In genomic region chr6:66595804-66596203, GRCm38 (mm10) we compare ENCODE assay signal across 32 mouse cellular contexts. TPM values are rescaled to one million over a fixed set of nuclear protein-coding genes. Genes with fewer than 3 reads are reported as not detected.
DNase-seq lines count a peak whose midpoint lies in the region; ATAC-seq and TF ChIP-seq lines count a peak whose summit lies in the region.
"Had no signal": no experiment of that assay in that cellular context is flagged by ENCODE, and none has a peak within 500 bp of the region (broad histone marks: within the 10 kb centered on the region; RNA-seq: fewer than 3 reads in every experiment).

No protein-coding gene starts in this region.

- no peak for TF ChIP-seq RAD21 in CH12.LX (IDR thresholded peaks at IDR 0.05; ENCODE audit: low read depth, low read length)

- no peaks in the 10 kb centered on the region for H3K36me3 ChIP-seq in CH12.LX (replicated peaks in 1 of 2; ENCODE audit: control insufficient read depth in 1 of 2, insufficient read depth in 1 of 2, low read length in 1 of 2)
- no peaks in the 10 kb centered on the region for H3K36me3 ChIP-seq in splenic B cell, adult 2 months (ENCODE audit: control insufficient read depth, insufficient read depth, low read length, poor library complexity, severe bottlenecking)
- H3K36me3 ChIP-seq: embryonic facial prominence, embryonic 12.5 days; embryonic facial prominence, embryonic 15.5 days; hindbrain, embryonic 12.5 days; hindbrain, embryonic 15.5 days had no signal

- H3K27me3 ChIP-seq in CH12.LX (replicated peaks), result no peaks in the 10 kb centered on the region
- no peaks in the 10 kb centered on the region for H3K27me3 ChIP-seq in splenic B cell, adult 2 months (ENCODE audit: control insufficient read depth, insufficient read depth, low read length, poor library complexity, severe bottlenecking)
- H3K27me3 ChIP-seq: embryonic facial prominence, embryonic 12.5 days; embryonic facial prominence, embryonic 15.5 days; hindbrain, embryonic 12.5 days; hindbrain, embryonic 15.5 days had no signal

- no peaks in the 10 kb centered on the region for H3K9me3 ChIP-seq in CH12.LX (replicated peaks; ENCODE audit: low read length)
- H3K9me3 ChIP-seq: embryonic facial prominence, embryonic 12.5 days; embryonic facial prominence, embryonic 15.5 days; hindbrain, embryonic 15.5 days had no signal

- H3K4me3 ChIP-seq in CH12.LX (replicated peaks in 1 of 3; ENCODE audit: low read depth in 2 of 3, low read length in 2 of 3, poor library complexity in 1 of 3), result no peak overlapping the region
- H3K4me3 ChIP-seq: embryonic facial prominence, embryonic 12.5 days; embryonic facial prominence, embryonic 15.5 days; gastrocnemius, adult 2 months; hindbrain, embryonic 12.5 days; hindbrain, embryonic 15.5 days had no signal

- no peak overlapping the region for H3K27ac ChIP-seq in CH12.LX (ENCODE audit: insufficient read depth, low read depth)
- H3K27ac ChIP-seq: embryonic facial prominence, embryonic 12.5 days; embryonic facial prominence, embryonic 15.5 days; gastrocnemius, adult 2 months; hindbrain, embryonic 12.5 days; hindbrain, embryonic 15.5 days had no signal

- H3K9ac ChIP-seq in CH12.LX (ENCODE audit: insufficient read depth, low read depth), result no peak overlapping the region
- H3K9ac ChIP-seq: embryonic facial prominence, embryonic 12.5 days; embryonic facial prominence, embryonic 15.5 days; forebrain, postnatal 0 days; hindbrain, embryonic 12.5 days; hindbrain, embryonic 15.5 days had no signal

- ATAC-seq in megakaryocyte, adult 5-6 weeks (ENCODE audit: poor library complexity, severe bottlenecking), result peak; percentile 64
- ATAC-seq: forebrain, embryonic 14.5 days; forebrain, postnatal 0 days had no signal

- TF ChIP-seq EP300 in CH12.LX (IDR thresholded peaks at IDR 0.05; ENCODE audit: low read length), result peak; percentile 87

- TF ChIP-seq CTCF in CH12.LX (conservative IDR thresholded peaks at IDR 0.05 in 1 of 2, IDR thresholded peaks at IDR 0.05 in 1 of 2; ENCODE audit: low read depth in 2 of 2, low read length in 2 of 2), result no peak

- in situ Hi-C loops in CH12.LX (cut with MboI; ENCODE audit: low pct_ligation_motif_present, low pct_unique_long_range_greater_than_20kb, low sequenced_read_pairs), result no loop called here

- no peak for TF ChIP-seq POLR2A in CH12.LX (IDR thresholded peaks at IDR 0.05; ENCODE audit: low read depth, low read length)

- peak; percentile 69 to 71 for DNase-seq in spleen, postnatal 36 days (ENCODE audit: low spot score in 2 of 2)
- no peak for DNase-seq in spleen, postnatal 10 days (ENCODE audit: low spot score in 2 of 2)
- DNase-seq in CH12.LX (ENCODE audit: extremely low read depth), result peak; percentile 51
- DNase-seq in splenic B cell, adult 2 months (ENCODE audit: low read depth, low spot score), result peak; percentile 76
- no peak for DNase-seq in urinary bladder, postnatal 14 days (ENCODE audit: low spot score)
- DNase-seq in retina, postnatal 1 day, result no peak
- DNase-seq in heart, adult 18-20 months, result no peak
- DNase-seq: adrenal gland, adult 2 months; adrenal gland, postnatal 14 days; cerebellum, adult 11 months; cerebellum, adult 2 months; cerebellum, postnatal 14 days; forebrain, postnatal 0 days; gastrocnemius, adult 2 months; gastrocnemius, postnatal 14 days had no signal

- H3K79me2 ChIP-seq in CH12.LX (replicated peaks; ENCODE audit: control insufficient read depth, extremely low read depth, insufficient read depth, poor library complexity, severe bottlenecking), result no peaks in the 10 kb centered on the region

- dilution Hi-C loops in CH12.LX (cut with MboI; ENCODE audit: extremely low pct_ligation_motif_present, extremely low pct_unique_long_range_greater_than_20kb, low sequenced_read_pairs), result no loop called here

- H3K4me2 ChIP-seq in CH12.LX (ENCODE audit: insufficient read depth, low read depth, poor library complexity, severe bottlenecking), result no peak overlapping the region
- H3K4me2 ChIP-seq: embryonic facial prominence, embryonic 12.5 days; embryonic facial prominence, embryonic 15.5 days; heart, embryonic 11.5 days; hindbrain, embryonic 12.5 days; hindbrain, embryonic 15.5 days had no signal

- no peaks in the 10 kb centered on the region for H3K4me1 ChIP-seq in CH12.LX (ENCODE audit: control insufficient read depth in 1 of 2, insufficient read depth in 2 of 2)
- H3K4me1 ChIP-seq: embryonic facial prominence, embryonic 12.5 days; embryonic facial prominence, embryonic 15.5 days; hindbrain, embryonic 12.5 days; hindbrain, embryonic 15.5 days had no signal

TF ChIP-seq in CH12.LX, 34 proteins besides CTCF, POLR2A, EP300 and RAD21:
- TF ChIP-seq ZMIZ1 (IDR thresholded peaks at IDR 0.05; ENCODE audit: low read depth, low read length), result no peak
- no peak for TF ChIP-seq TBP (conservative IDR thresholded peaks at IDR 0.05; ENCODE audit: low read depth, low read length)
- TF ChIP-seq RCOR1 (conservative IDR thresholded peaks at IDR 0.05; ENCODE audit: low read depth, low read length), result no peak
- no peak for TF ChIP-seq MYC (IDR thresholded peaks at IDR 0.05; ENCODE audit: low read depth, low read length)
- no peak for TF ChIP-seq JUN (IDR thresholded peaks at IDR 0.05; ENCODE audit: insufficient read depth, low read depth, low read length)
- TF ChIP-seq USF1 (IDR thresholded peaks at IDR 0.05; ENCODE audit: low read depth, low read length), result no peak
- no peak for TF ChIP-seq NRF1 (IDR thresholded peaks at IDR 0.05; ENCODE audit: low read depth, low read length)
- TF ChIP-seq BHLHE40 (IDR thresholded peaks at IDR 0.05; ENCODE audit: low read depth, low read length), result 0 out of 2 replicates have a peak, but pooled peaks have one; percentile 24
- TF ChIP-seq ZC3H11A (IDR thresholded peaks at IDR 0.05; ENCODE audit: low read depth, low read length), result no peak
- TF ChIP-seq PAX5 (IDR thresholded peaks at IDR 0.05; ENCODE audit: low read length), result no peak
- TF ChIP-seq POLR2AphosphoS2 (IDR thresholded peaks at IDR 0.05; ENCODE audit: low read depth, low read length), result no peak
- TF ChIP-seq NELFE (IDR thresholded peaks at IDR 0.05; ENCODE audit: low read depth, low read length), result no peak
- TF ChIP-seq IRF4 (IDR thresholded peaks at IDR 0.05; ENCODE audit: low read depth, low read length), result peak; percentile 44; the same call in 1 of the 2 replicates
- no peak for TF ChIP-seq MEF2A (IDR thresholded peaks at IDR 0.05; ENCODE audit: borderline replicate concordance, low read depth, low read length)

RNA-seq across cellular contexts. Expression of gene Vmn1r33, which starts 22.3 kb away (rescaled TPM):
- total RNA-seq in CH12.LX (2012; rRNA removed) (not detected in 2 replicates), CH12.LX (2014; rRNA removed) (not detected in 2 replicates)
- not detected in 2 replicates for polyA plus RNA-seq in CH12.LX (2012; ENCODE audit: insufficient read length, low read depth)
- total RNA-seq in megakaryocyte, adult 5-6 weeks (2015), result not detected in 2 replicates
- total RNA-seq in megakaryocyte, adult 5-6 weeks (2017), result not detected in 2 replicates
- total RNA-seq in heart, adult 18-20 months (2021), result not detected
- total RNA-seq: adrenal gland, adult 2 months; adrenal gland, postnatal 14 days; adrenal gland, postnatal 4 days; forebrain, postnatal 0 days; gastrocnemius, adult 2 months; gastrocnemius, postnatal 14 days; heart, adult 8-10 months; heart, postnatal 25 days; hematopoietic stem cell, adult 5-6 weeks; MEL had no signal
- polyA plus RNA-seq: adrenal gland, adult 2 months; cerebellum, adult 2 months; embryonic facial prominence, embryonic 12.5 days; embryonic facial prominence, embryonic 15.5 days; forebrain, embryonic 11.5 days; forebrain, embryonic 14.5 days; forebrain, postnatal 0 days; frontal cortex, adult 2 months; gonadal fat pad, adult 2 months; heart, embryonic 11.5 days; heart, embryonic 14.5 days; heart, postnatal 0 days; hindbrain, embryonic 12.5 days; hindbrain, embryonic 15.5 days had no signal

RNA-seq across cellular contexts. Expression of gene Vmn1r32, which starts 35.9 kb away (rescaled TPM):
- total RNA-seq in CH12.LX (2012; rRNA removed) (not detected in 2 replicates), CH12.LX (2014; rRNA removed) (not detected in 2 replicates)
- 0.10 and 0.14 TPM in 2 replicates for polyA plus RNA-seq in CH12.LX (2012; ENCODE audit: insufficient read length, low read depth)
- not detected in 2 replicates for total RNA-seq in megakaryocyte, adult 5-6 weeks (2015)
- total RNA-seq in megakaryocyte, adult 5-6 weeks (2017), result not detected in 2 replicates
- not detected for total RNA-seq in heart, adult 18-20 months (2021)
- total RNA-seq: adrenal gland, adult 2 months; adrenal gland, postnatal 14 days; adrenal gland, postnatal 4 days; forebrain, postnatal 0 days; gastrocnemius, adult 2 months; gastrocnemius, postnatal 14 days; heart, adult 8-10 months; heart, postnatal 25 days; hematopoietic stem cell, adult 5-6 weeks; MEL had no signal
- polyA plus RNA-seq: adrenal gland, adult 2 months; cerebellum, adult 2 months; embryonic facial prominence, embryonic 12.5 days; embryonic facial prominence, embryonic 15.5 days; forebrain, postnatal 0 days; frontal cortex, adult 2 months; gonadal fat pad, adult 2 months; heart, embryonic 14.5 days; heart, postnatal 0 days; hindbrain, embryonic 12.5 days; hindbrain, embryonic 15.5 days had no signal

RNA-seq across cellular contexts. Expression of gene Vmn1r34, which starts 47.9 kb away (rescaled TPM):
- total RNA-seq in CH12.LX (2012; rRNA removed) (not detected in 2 replicates), CH12.LX (2014; rRNA removed) (not detected in 2 replicates)
- not detected in 2 replicates for polyA plus RNA-seq in CH12.LX (2012; ENCODE audit: insufficient read length, low read depth)
- total RNA-seq in megakaryocyte, adult 5-6 weeks (2015), result not detected in 2 replicates
- total RNA-seq in megakaryocyte, adult 5-6 weeks (2017), result not detected in 2 replicates
- not detected for total RNA-seq in heart, adult 18-20 months (2021)
- total RNA-seq: adrenal gland, adult 2 months; adrenal gland, postnatal 14 days; adrenal gland, postnatal 4 days; forebrain, postnatal 0 days; gastrocnemius, adult 2 months; gastrocnemius, postnatal 14 days; heart, adult 8-10 months; heart, postnatal 25 days; hematopoietic stem cell, adult 5-6 weeks; MEL had no signal
- polyA plus RNA-seq: adrenal gland, adult 2 months; cerebellum, adult 2 months; embryonic facial prominence, embryonic 12.5 days; embryonic facial prominence, embryonic 15.5 days; forebrain, embryonic 11.5 days; forebrain, embryonic 14.5 days; forebrain, postnatal 0 days; frontal cortex, adult 2 months; gonadal fat pad, adult 2 months; heart, embryonic 11.5 days; heart, embryonic 14.5 days; heart, postnatal 0 days; hindbrain, embryonic 12.5 days; hindbrain, embryonic 15.5 days had no signal

Comparison
In these comparisons a context has a peak if more than half of its experiments do, and no peak if none do; other contexts are left out.
1. DNase-seq: peak in spleen, postnatal 36 days (2 of 2), CH12.LX (single experiment) and splenic B cell, adult 2 months (single experiment); none in spleen, postnatal 10 days (0 of 2), urinary bladder, postnatal 14 days (single experiment), retina, postnatal 1 day (single experiment) and heart, adult 18-20 months (0 of 2).